Mouse (Mus musculus) right cerebral cortex, adult 18-20 months (tissue): ENCODE measurements around the gene Brd1.

Experiments
- DNase-seq: peaks from one replicate; pipeline ENCODE4 v3.0.0; 2022; ENCODE audit warnings: mixed read lengths

Gene Brd1

DNA sequence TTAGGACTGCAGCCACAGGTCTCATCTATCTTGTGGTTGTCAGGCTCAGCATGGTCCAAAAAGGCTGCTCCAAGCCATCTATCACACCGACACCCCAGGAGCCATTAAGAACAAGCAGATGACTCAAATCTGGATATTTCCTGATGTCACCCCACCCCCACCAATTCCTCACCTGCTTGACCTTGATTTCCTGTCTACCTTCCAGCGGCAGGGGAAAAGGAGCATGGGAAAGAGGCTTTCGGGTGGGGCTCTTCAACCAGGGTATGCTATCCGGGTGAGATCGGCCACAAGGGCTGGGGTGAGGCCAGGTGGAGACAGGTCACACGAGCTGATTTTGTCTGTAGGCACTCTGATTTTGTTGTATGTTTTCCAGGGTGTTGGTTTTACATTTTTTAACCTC, 50.0 kb downstream of the Brd1 start:
- no peak for DNase-seq

DNA sequence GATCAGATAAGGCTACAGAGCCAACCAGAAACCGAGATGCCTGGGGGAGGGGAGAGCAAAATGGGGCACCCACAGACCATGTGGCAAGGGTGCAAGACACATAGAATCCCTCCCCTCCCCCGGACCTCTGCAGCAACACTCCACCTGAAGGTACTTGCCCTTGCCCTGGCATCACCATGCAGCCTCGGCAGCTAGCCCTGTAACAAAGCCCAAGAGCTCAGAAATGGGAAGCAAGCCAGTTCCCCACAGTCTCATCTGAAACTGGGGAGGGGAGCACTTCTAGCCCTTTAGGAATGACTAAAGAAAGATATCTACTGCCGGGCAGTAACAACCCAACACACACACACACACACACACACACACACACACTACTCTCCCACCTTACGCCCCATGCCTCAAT, 53.1 kb downstream of the Brd1 start:
- DNase-seq = no peak

DNA sequence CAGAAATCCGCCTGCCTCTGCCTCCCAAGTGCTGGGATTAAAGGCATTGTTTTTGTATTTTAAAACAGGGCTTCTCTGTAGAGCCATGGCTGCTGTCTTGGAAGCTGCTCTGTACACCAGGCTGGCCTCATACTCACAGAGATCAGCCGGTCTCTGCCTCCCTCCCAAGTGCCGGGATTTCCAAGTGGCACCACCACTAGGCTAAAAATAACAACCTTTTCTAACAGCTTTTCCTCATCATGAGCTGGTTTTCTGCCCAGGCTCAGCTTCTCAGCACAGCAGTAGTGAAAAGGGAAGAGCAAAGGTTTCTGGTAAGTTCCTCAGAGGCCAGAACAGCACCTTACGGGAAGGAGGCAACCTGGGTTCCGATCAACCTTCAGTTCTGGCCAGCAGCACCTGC, 56.5 kb downstream of the Brd1 start:
- peak; percentile 49 for DNase-seq

DNA sequence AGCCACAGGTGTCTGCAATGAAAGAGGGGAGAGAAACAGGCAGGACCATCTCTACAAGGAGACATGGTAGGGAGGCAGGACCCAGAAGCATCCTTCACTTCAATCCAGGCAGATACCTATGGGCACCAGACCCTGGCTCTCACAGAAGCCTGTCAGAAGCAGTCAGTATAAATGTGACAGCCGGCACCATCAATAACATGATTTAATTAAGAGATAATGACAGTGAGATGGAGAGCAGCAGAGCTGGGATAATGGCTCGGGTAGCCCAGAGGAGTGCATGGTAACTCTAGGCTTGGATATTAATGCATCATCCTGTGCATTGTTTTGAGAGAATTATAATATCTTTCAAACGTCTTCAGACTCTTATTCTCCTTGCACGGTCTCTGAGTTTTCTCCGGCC, 58.0 kb downstream of the Brd1 start:
- DNase-seq = no peak

DNA sequence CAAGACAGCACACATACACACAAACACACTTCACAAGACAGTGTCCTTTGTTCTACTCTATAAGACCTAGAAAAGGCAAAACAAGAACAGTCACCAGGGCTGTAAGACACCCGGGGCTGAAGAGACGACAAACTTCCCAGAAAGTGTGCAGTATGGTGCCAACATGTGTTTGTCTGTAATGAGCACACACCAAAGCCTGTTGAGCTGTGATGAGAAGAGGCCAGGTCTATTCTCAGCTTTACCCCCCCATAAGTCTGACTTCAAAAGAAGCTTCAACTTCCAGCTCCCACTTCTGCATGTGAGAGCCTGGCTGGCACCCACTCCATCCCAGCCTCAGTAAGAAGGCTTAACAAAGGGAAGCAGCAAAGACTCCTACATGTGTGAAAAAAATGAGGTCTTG, 65.3 kb downstream of the Brd1 start:
- DNase-seq = no peak

DNA sequence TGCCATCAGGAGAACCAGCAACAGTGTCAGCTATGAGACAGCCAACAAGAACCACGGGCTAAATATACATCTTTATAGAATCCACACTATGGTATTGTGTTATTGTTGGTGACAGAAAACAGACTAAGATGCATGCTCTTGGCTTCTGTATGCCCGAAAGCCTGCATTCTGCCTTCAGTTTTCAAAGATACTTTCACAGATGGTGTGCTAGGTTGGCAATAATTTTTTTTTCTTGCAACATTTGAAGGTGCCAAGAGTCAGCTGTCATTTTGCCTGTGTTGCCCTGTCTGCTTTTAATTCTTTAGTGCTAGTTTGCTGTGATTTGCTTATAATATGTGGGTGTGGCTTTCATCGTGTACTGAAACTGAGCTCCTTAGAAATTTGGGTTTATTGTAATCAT, 66.4 kb downstream of the Brd1 start:
- DNase-seq = no peak

GRCm38 (mm10) chr15:88665846-88666245, 68.2 kb downstream of the Brd1 start:
- DNase-seq = no peak

- no peak for DNase-seq
Observed at GRCm38 (mm10) chr15:88663041-88663440, 71.0 kb downstream of the Brd1 start.

DNA sequence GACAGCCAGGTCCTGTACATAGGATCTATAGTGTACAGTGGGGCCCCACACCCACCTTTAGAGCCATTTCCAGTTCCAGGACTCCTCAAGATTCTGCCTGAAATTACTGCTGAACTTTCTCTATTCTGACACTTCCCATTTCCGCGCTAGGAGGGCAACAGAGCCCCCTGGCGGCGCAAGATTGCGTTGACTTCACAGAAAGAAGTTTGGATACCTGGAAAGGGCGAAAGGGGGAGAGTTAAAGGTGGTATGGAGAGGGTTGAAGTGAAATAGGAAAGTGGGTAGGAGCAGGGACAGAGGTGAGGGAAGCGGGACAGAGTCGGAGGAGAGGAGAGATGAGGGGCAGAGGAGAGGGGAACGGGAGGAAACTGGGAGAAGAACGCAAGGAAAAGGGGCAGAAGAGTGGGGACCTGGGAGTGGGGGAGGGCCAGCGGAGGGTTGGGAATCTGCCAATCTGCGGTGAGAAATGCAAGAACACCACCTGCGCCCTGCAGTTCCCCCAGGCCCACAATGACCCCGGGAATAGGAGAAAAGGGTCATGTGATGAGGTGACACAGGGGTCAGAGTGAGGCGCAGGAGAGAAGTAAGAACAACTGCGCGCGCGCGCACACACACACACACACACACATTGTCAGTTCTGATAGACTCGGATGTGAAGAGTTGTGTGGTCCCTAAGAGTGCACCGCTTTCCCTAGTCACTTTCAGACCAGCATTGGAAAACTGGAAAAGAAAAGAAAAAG, 71.8 kb downstream of the Brd1 start:
- peak; percentile 33 for DNase-seq

- DNase-seq = no peak
Observed at GRCm38 (mm10) chr15:88661654-88662053, 72.4 kb downstream of the Brd1 start.

GRCm38 (mm10) chr15:88652006-88652405, 82.0 kb downstream of the Brd1 start:
- no peak for DNase-seq

- DNase-seq = peak; percentile 69
Observed at GRCm38 (mm10) chr15:88651019-88651418, 83.0 kb downstream of the Brd1 start.
